Mouse (Mus musculus): Measurements from ENCODE around the gene 2300002M23Rik.

- no peak for TF ChIP-seq CTCF (IDR thresholded peaks at IDR 0.05; ENCODE audit: extremely low read depth, insufficient read depth, insufficient read length, insufficient replicate concordance)
- no peak for TF ChIP-seq POLR2A (IDR thresholded peaks at IDR 0.05; ENCODE audit: low read depth, low read length)
Measured at GRCm38 (mm10) chr17:35554761-35555397, 12.4 kb upstream of the 2300002M23Rik start.
